Mouse (Mus musculus): Measurements from ENCODE around the gene Zc3h12c.

DNA sequence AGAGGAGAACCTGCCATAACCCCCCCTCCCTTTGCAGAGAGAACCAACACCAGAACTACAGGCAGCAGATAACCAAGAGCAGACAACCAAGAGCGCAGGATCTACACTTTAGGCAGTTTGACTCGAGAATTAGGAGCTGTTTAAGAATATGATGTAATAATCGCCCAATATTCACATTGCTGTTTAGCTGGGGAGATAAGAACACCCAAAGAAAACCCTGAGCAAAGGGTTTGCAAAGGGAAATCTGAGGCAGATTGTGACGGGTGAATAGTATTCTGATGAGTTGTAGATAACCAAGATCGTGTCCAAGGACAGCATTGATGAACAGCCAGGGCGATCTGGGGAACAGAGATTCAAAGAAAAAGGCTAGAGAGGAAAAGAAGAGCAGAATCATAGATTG lies 2.3 kb upstream of the Zc3h12c start:
- TF ChIP-seq POLR2A (IDR thresholded peaks at IDR 0.05; ENCODE audit: insufficient read depth, low read depth, low read length), result no peak
- TF ChIP-seq CTCF (IDR thresholded peaks at IDR 0.05; ENCODE audit: insufficient read depth, low read depth, low read length), result no peak

Measured in olfactory bulb, adult 2 months (tissue).